Mouse (Mus musculus) heart, embryonic 14.5 days (tissue): Measurements from ENCODE around the gene Guca1b. TPM values are rescaled to one million over a fixed set of nuclear protein-coding genes. Genes with fewer than 3 reads are reported as not detected.

Experiments used
- ATAC-seq: fragments of 200-750 bp; cut with Nextera tagmentation; 2 replicates; pipeline ENCODE4 v1.8.0; 2017; ENCODE audit warnings: low read depth, moderate TSS enrichment; ENCODE audit not compliant: insufficient number of reproducible peaks, insufficient read depth, low FRiP score
- H3K27ac ChIP-seq, 2 experiments: fragments of 200-500 bp in 1 of 2; fragments of 300-500 bp in 1 of 2; sonication (generic) in 1 of 2; replicated peaks in 1 of 2; 2 replicates each; pipeline ENCODE4 v1.5.1; 2012 to 2014; ENCODE audit warnings: low read depth in 2 of 2, low read length in 2 of 2, control low read depth in 1 of 2, mild to moderate bottlenecking in 1 of 2, mixed read lengths in 1 of 2; ENCODE audit not compliant: control insufficient read depth in 1 of 2, insufficient read depth in 1 of 2
- H3K27me3 ChIP-seq: fragments of 300-500 bp; sonication (generic); 2 replicates; pipeline ENCODE4 v1.6.1; 2014; ENCODE audit warnings: mild to moderate bottlenecking, low read length, control low read depth; ENCODE audit not compliant: control insufficient read depth, insufficient read depth
- H3K36me3 ChIP-seq: fragments of 300-500 bp; sonication (generic); 2 replicates; pipeline ENCODE4 v1.6.1; 2014; ENCODE audit warnings: mild to moderate bottlenecking, control low read depth, low read length, mixed read lengths; ENCODE audit not compliant: control insufficient read depth, insufficient read depth
- H3K4me1 ChIP-seq, 2 experiments: fragments of 200-500 bp in 1 of 2; fragments of 300-500 bp in 1 of 2; sonication (generic) in 1 of 2; 2 replicates each; pipeline ENCODE4 v1.6.1; 2012 to 2014; ENCODE audit warnings: low read length in 2 of 2, control low read depth in 1 of 2, mixed read lengths in 1 of 2; ENCODE audit not compliant: control insufficient read depth in 2 of 2, insufficient read depth in 2 of 2
- H3K4me2 ChIP-seq: fragments of 300-500 bp; sonication (generic); 2 replicates; pipeline ENCODE4 v1.6.1; 2014; ENCODE audit warnings: mild to moderate bottlenecking, low read length
- H3K4me3 ChIP-seq, 2 experiments: fragments of 200-500 bp in 1 of 2; fragments of 300-500 bp in 1 of 2; sonication (generic) in 1 of 2; 2 replicates each; pipeline ENCODE4 v1.5.1; 2012 to 2014; ENCODE audit warnings: low read length in 2 of 2, mild to moderate bottlenecking in 2 of 2, control low read depth in 1 of 2, low read depth in 1 of 2, moderate library complexity in 1 of 2; ENCODE audit not compliant: control insufficient read depth in 1 of 2, insufficient read depth in 1 of 2
- H3K9ac ChIP-seq: fragments of 300-500 bp; sonication (generic); 2 replicates; pipeline ENCODE4 v1.6.1; 2014; ENCODE audit warnings: mild to moderate bottlenecking, low read length
- H3K9me3 ChIP-seq: fragments of 300-500 bp; sonication (generic); 2 replicates; pipeline ENCODE4 v1.6.1; 2016; ENCODE audit warnings: low read length, control low read depth; ENCODE audit not compliant: control insufficient read depth
- WGBS: fragments of 180-500 bp; shearing (Covaris S2); extraction: QIAGEN DNeasy Blood & Tissue Kit; methylation state at CpG from one replicate; pipeline ENCODE4 v1.1.7; 2014; 5-methylcytosine and 5-hydroxymethylcytosine counted together
- polyA plus RNA-seq: library from polyadenylated mRNA; unstranded; fragments of >200 nt; fragmentation: Nextera tagmentation; extraction: Ambion mirVana; gene quantifications from 2 replicates; pipeline ENCODE4 v1.2.1, GENCODE M21; 2014

The Guca1b gene
- polyA plus RNA-seq, 1 experiment from 2014 or later: 0.96 TPM

DNA sequence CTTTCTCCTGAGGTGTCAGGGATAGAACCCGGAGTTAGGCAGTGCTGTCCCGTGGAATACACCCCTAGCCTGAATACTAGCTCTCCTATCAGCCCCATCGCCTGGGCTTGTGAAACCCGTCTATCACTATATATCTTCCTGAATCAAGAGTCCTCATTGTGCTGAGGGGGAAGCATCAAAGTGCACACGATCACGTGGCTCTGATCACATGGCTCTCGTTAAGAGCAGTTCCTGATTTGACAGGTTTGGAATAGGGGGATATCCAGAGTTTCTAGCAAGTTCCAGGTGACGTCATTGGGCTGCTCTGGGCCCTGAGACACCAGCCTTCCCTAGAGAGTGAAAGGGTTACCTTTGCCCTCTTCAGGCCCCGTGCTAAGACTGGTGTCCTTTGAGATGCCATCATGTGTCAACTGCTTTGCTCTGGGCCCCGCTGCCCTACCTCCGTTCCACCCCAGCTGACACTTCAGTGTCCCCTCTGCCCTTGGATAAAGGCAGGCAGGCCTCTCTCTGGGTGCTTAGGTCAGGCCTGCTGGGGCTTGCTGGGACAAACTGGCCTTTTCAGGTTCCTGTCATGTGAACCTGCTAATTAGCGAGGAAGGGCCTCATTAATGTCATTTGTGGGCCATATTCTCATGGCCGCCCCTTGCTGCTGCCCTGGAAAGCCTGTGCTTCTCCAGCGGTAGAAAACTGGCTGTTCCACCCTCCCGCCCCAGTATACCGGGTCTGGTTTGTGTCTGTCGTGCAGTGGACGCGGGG, 56.3 kb downstream of the Guca1b start:
- Histone ChIP-seq H3K9ac (peak overlapping the region; percentile 45), H3K27ac (peak overlapping the region; percentile 40 to 67), H3K36me3 (no peaks in the 10 kb centered on the region), H3K4me2 (no peak overlapping the region), H3K9me3 (no peaks in the 10 kb centered on the region), H3K27me3 (no peaks in the 10 kb centered on the region), H3K4me3 (no peak overlapping the region), H3K4me1 (peaks cover 36 to 52% of the 10 kb centered on the region in 2 experiments)
- no peak for ATAC-seq
- 39% methylated on average over 19 of the region's 19 CpGs for WGBS

DNA sequence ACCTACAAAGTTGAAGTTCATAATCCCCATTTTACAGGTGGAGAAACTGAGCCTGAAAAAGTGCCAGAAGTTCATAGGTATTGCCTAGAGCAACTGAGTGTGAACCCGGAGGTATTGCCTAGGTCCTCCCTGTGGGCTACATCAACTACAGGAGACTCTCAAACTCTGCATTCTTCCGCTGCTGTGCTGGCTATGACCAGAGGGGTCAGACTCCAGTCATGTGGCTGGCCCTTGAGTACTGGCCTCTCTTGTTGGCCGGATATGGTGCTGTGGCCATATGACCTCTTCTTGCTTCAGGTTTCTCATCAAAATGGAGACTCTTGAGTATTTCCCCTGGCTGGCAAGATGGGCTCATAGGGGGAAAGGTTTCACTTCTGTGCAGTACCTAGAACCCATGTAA, 57.1 kb downstream of the Guca1b start:
- no peaks in the 10 kb centered on the region for H3K36me3 ChIP-seq
- no peaks in the 10 kb centered on the region for H3K9me3 ChIP-seq
- H3K4me1 ChIP-seq: peaks cover 40 to 57% of the 10 kb centered on the region in 2 experiments
- no peak overlapping the region for H3K9ac ChIP-seq
- WGBS: 70% methylated on average over 3 of the region's 3 CpGs
- H3K4me3 ChIP-seq: no peak overlapping the region
- H3K4me2 ChIP-seq: no peak overlapping the region
- no peaks in the 10 kb centered on the region for H3K27me3 ChIP-seq
- H3K27ac ChIP-seq: no peak overlapping the region; a peak in 1 of 4 replicates
- ATAC-seq: no peak

Other genes starting within 250 kb of the Guca1b start
- gene Mrps10, start 16.5 kb upstream of the Guca1b start, polyA plus RNA-seq: 67.2 and 69.8 TPM in 2 replicates
- 2.4 and 2.9 TPM in 2 replicates for gene Guca1a, start 15.2 kb downstream of the Guca1b start, polyA plus RNA-seq
- 0.47 and 0.76 TPM in 2 replicates for gene AI661453, start 51.2 kb downstream of the Guca1b start, polyA plus RNA-seq
- gene 1700001C19Rik, start 52.0 kb downstream of the Guca1b start, polyA plus RNA-seq: 0.72 and 0.92 TPM in 2 replicates
- 16.2 and 16.8 TPM in 2 replicates for gene Taf8, start 116.9 kb downstream of the Guca1b start, polyA plus RNA-seq
- gene Ccnd3, start 119.7 kb downstream of the Guca1b start, polyA plus RNA-seq: 466 and 469 TPM in 2 replicates
- 18.3 and 18.7 TPM in 2 replicates for gene Bysl, start 226.1 kb downstream of the Guca1b start, polyA plus RNA-seq
- gene Med20, start 226.2 kb downstream of the Guca1b start, polyA plus RNA-seq: 28.6 and 30.9 TPM in 2 replicates
- 1.7 and 2.2 TPM in 2 replicates for gene Gm20517, start 226.2 kb downstream of the Guca1b start, polyA plus RNA-seq
- gene Usp49, start 245.3 kb downstream of the Guca1b start, polyA plus RNA-seq: 3.0 and 3.2 TPM in 2 replicates